Mouse (Mus musculus) liver, postnatal 0 days (tissue): ENCODE results near the gene Usp29.

ENCODE experiments used
- CTCF ChIP-seq: sonication (generic); IDR thresholded peaks from 2 replicates; pipeline ENCODE4 v1.5.1; 2016; ENCODE audit warnings: antibody characterized with exemption, low read depth
- EP300 ChIP-seq: IDR thresholded peaks from 2 replicates; pipeline ENCODE4 v1.6.1; 2016; ENCODE audit warnings: antibody characterized with exemption, low read depth, mild to moderate bottlenecking

DNA sequence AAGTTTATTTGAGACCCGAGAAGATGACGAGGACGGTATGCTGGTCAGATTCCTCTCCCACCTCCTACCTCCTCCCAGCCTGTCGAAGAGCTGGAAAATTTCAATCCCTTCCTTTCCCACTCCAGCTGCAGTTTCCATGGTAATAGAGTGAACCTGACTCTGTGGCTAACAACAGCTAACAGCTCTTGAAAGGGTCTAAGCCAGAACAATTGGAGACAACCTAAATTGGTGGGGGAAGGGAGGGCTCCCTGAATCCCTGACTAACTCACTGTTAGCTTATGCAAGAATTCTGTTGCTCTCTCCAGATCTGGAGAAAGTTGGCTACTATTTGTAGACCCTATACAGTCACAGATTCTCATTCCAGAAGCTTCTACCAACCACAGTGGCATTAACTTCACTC is 23.1 kb downstream of the Usp29 start:
- TF ChIP-seq CTCF (no peak), EP300 (no peak)
